Mouse (Mus musculus): ENCODE measurements around the gene Atp6v1c2.

- no peak for TF ChIP-seq POLR2A (IDR thresholded peaks at IDR 0.05; ENCODE audit: control insufficient read depth in 1 of 2, insufficient read depth in 1 of 2, low read depth in 1 of 2, low read length in 2 of 2, poor library complexity in 1 of 2)
- no peak for TF ChIP-seq CTCF (IDR thresholded peaks at IDR 0.05 in 2 of 3, conservative IDR thresholded peaks at IDR 0.05 in 1 of 3; ENCODE audit: control insufficient read depth in 1 of 3, insufficient read depth in 1 of 3, low read depth in 2 of 3, low read length in 3 of 3, poor library complexity in 1 of 3, severe bottlenecking in 1 of 3)
- no peak for TF ChIP-seq RAD21 (IDR thresholded peaks at IDR 0.05; ENCODE audit: low read depth, low read length)
- no peak for TF ChIP-seq NRF1 (IDR thresholded peaks at IDR 0.05; ENCODE audit: insufficient read depth, low read depth, low read length, poor library complexity, severe bottlenecking)
- TF ChIP-seq MYC (IDR thresholded peaks at IDR 0.05; ENCODE audit: low read depth, low read length) = no peak
- TF ChIP-seq HCFC1 (IDR thresholded peaks at IDR 0.05; ENCODE audit: low read depth, low read length) = no peak
- TF ChIP-seq EP300 (IDR thresholded peaks at IDR 0.05; ENCODE audit: low read depth in 1 of 2, low read length in 2 of 2) = no peak
- TF ChIP-seq ZMIZ1 (IDR thresholded peaks at IDR 0.05; ENCODE audit: low read depth, low read length) = no peak
- TF ChIP-seq SIN3A (IDR thresholded peaks at IDR 0.05; ENCODE audit: low read length) = no peak
- no peak for TF ChIP-seq KAT2A (conservative IDR thresholded peaks at IDR 0.05; ENCODE audit: low read depth, low read length)
- no peak for TF ChIP-seq TCF12 (IDR thresholded peaks at IDR 0.05; ENCODE audit: low read depth, low read length)
- no peak for TF ChIP-seq MAX (IDR thresholded peaks at IDR 0.05; ENCODE audit: low read length)
- no peak for TF ChIP-seq USF1 (IDR thresholded peaks at IDR 0.05; ENCODE audit: low read depth, low read length)
Observed at GRCm38 (mm10) chr12:17329259-17329658, at the start of gene Atp6v1c2.
